Mouse (Mus musculus) gastrocnemius, postnatal 25 days (tissue): Measurements from ENCODE around the gene Slc25a11. TPM values are rescaled to one million over a fixed set of nuclear protein-coding genes. Genes with fewer than 3 reads are reported as not detected.

Experiments
- DNase-seq: peaks from one replicate; pipeline ENCODE4 v3.0.0; 2022
- total RNA-seq, 2 experiments: library from RNA; stranded (reverse); gene quantifications; 1 replicate in 1 of 2; 2 replicates in 1 of 2; pipeline ENCODE4 v1.2.3; 2021

Slc25a11 gene
- total RNA-seq, 2 experiments from 2014 or later, result 307 to 310 TPM

DNA sequence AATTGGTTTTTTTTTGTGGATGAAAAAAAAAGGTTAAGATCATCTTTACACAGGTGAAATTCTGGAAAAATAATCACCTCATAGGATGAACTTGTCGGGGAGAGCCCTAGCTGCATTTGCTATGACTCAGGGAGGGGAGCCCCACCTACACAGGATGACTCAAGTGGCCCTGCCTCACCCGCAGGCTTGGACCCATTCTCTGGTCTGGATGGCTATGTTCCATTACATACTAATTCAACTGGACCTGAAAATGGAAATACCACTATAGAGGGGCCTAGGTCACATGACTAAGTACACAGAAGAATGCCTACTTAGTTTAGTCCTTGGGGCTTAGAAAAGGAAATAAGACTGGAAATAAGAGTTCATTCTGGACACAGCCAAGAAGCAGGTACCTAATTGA, 4.1 kb upstream of the Slc25a11 start:
- DNase-seq, result no peak

GRCm38 (mm10) chr11:70650322-70651175, 3.3 kb upstream of the Slc25a11 start:
- no peak for DNase-seq

DNA sequence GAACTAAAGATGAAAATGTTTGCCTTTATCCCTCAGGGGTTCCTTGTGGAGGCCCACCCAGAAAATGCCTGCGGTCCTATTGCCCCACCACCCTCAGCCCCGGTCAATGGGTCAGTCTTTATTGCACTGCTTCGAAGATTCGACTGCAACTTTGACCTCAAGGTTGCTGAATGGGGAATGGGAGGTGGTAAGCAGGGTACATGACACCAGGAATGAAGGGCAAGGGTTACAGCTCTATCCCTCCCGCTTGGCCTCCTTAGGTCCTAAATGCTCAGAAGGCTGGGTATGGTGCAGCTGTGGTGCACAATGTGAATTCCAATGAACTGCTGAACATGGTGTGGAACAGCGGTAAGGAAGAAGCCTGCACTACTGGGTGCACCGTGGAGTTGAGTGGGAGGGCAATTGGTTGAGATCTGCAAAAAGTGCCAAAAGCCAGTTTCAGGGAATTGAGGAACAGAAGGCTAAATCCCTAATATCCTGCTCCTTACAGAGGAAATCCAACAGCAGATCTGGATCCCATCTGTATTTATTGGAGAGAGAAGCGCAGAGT, 2.0 kb upstream of the Slc25a11 start:
- DNase-seq, result no peak

GRCm38 (mm10) chr11:70648512-70648911, 1.2 kb upstream of the Slc25a11 start:
- DNase-seq, result no peak

DNA sequence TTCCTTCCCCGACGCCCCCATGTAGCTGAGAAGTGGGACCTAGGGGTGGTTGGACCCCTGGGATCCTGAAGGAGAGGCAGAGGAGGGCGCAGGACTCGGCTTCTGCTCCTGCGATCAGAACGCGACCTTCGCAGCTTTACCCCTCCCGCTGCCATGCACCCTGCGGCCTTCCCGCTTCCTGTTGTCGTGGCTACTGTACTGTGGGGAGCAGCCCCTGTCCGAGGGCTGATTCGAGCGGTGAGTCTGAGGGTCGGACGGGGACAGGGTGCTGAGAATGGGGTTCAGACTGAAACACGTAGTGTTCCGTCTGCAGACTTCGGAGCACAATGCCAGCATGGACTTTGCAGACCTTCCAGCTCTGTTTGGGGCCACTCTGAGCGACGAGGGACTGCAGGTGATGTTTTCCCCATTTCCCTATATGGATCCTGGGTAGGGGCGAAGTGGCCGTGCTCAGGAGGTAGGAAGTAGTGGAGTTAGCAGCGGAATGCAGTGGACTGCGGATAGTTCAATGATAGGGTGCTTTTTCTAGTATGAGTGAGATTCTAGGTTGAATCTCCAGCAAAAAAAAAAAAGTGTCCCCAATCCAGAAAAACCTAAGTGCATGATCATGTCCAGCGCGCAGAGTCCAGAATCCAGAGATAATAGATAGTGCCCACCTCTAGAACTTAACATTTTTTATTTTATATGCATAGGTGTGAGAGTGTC, 589 bp upstream of the Slc25a11 start:
- peak; percentile 39 for DNase-seq

DNA sequence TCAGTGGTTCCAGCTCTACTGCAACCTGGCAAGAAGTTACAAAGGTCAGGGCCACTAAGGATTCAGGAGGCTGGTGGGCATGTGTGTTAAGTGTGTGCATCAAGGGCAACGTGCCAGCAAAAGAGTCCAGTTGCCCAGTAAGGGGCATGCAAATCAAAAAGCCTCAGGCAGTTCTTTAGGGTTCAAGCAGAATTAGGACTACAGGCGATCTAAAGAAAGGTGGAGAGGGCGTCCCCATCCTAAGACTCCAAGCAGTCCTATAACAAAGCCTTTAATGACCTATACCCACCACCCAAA, 1.1 kb downstream of the Slc25a11 start:
- no peak for DNase-seq

DNA sequence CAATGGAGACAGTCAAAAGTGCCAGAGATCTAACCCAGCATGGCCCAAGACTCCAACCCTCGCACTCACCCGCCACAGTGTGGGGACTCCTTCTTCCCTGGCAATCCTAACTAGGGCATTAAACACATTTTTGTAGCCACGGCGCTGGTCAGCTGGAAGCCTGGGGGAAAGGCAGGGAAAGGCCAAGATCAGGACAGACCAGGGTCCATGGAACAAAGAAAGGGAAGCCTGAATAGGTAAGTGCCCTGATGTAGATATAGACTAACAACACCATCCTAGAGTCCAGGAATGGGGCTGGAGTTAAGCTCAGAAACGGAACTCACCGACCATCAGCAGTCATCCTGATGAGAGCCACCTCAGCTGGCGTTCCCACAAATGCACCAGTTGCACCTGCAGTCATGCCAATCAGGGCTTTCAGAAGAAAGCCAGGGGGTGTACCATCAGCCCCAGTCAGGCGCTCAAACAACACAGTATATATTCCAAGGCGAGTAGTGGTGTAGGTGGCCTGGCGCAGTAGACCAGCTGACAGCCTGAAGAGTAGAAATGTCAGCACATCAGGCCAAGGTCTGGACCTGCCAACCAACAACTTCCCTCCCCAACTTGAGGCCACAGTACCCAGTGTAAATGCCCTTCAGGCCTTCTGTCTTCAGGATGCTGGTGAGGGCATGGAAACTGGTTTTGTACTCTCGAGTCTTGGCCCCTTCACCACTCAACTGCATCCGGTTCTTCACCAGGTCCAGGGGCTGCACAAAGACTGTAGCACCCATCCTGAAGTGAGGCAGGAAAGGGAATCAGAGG, 1.6 kb downstream of the Slc25a11 start:
- no peak for DNase-seq

DNA sequence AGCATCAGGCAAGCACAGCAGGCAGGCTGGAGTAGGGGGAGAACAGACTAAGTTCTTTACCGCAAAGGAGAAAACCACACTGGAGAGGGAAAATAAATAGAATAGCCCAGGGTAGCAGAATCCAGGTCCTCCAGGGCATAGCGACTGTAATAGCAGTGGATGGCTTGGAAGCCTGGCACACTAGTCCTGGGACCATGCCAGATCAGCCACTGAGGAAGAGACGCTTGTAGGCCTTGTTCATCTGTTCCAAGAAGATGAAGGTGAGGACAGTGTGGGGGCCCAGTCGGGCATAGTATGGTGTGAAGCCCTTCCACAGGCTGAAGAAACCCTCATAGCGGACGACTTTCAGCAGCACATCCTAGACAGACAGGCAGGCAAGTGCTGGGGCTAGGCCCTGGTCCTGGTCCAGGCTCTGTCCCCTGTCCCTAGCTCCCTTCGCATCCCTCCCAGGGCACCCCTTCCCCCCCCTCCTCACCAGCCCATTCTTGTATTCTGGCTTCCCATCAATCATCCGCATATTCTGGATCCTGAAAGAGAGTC, 2.6 kb downstream of the Slc25a11 start:
- DNase-seq, result no peak

- peak; percentile 40 for DNase-seq
Observed at GRCm38 (mm10) chr11:70643051-70643450, 4.2 kb downstream of the Slc25a11 start.

GRCm38 (mm10) chr11:70641241-70641640, 6.0 kb downstream of the Slc25a11 start:
- DNase-seq, result no peak

DNA sequence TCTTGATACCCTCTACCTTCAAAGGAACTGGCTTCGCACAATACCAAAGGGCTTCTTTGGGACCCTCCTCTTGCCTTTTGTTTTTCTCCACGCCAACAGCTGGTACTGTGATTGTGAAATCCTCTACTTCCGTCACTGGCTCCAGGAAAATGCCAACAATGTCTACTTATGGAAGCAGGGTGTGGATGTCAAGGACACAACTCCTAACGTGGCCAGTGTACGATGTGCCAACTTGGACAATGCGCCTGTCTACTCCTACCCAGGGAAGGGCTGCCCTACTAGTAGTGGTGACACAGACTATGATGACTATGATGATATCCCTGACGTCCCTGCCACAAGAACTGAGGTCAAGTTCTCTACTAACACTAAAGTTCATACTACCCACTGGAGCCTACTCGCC, 7.3 kb downstream of the Slc25a11 start:
- no peak for DNase-seq

GRCm38 (mm10) chr11:70638714-70639278, 8.5 kb downstream of the Slc25a11 start, which contains the start of gene Gp1ba:
TSS of gene Gp1ba (plus strand) at chr11:70639122.
- DNase-seq, result no peak

DNA sequence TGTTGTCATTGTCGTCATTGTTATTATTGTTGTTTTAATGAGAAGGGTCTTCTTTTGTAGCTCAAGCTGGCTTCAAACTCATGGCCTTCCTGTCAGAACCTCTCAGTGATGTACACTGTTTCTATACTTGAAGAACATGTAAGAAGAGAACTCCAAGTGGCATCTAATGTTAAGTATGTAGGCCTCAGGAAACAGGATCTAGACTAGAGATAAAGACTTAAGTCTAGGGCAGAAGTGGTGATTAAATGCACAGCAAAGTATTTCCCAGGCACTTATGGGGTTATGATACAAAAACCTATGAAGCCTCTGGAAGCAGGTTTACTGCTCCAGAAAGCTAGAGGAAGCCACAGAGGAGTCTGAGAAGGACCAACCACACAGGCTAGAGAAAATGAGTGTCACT, 9.0 kb downstream of the Slc25a11 start:
- DNase-seq, result no peak

GRCm38 (mm10) chr11:70637764-70638163, 9.5 kb downstream of the Slc25a11 start:
- no peak for DNase-seq

DNA sequence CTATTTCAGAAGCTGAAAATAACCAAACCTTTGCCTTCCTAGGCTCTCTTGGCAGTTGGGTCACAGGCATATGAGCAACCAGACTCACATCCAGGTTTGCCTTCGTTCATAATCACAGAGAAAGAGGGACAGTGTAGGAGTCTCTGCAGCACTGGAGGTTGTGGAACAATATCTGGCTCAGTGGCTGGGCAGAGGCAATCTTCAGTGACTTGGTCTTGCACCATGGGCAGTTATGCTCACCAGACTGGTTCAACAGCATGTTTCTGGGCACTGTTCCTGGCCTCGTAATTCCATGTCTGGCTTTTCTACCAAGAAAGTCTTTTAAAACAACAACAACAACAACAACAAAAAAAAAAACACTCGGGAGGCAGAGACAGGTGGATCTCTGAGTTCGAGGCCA, 11.7 kb downstream of the Slc25a11 start:
- no peak for DNase-seq

DNA sequence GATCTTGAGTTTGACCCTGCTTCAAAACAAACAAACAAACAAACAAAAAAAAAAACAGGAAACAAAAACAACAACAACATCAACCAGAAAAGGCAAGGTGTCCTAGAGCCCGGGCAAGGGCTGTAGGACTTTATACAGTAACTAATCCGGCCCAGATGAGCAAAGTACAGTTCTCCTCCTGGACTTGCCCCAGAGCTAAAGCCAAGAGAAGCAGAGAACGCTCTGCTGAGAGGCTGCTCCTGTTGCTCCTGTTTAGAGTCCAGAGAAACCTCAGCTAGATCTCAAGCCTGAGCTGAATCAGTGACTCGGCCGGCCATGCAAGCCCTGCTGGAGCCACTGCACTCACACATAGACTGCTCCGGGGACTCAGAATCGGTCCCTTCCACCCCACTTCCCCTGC, 17.1 kb downstream of the Slc25a11 start:
- DNase-seq, result no peak

GRCm38 (mm10) chr11:70629557-70629956, 17.7 kb downstream of the Slc25a11 start:
- DNase-seq, result no peak

DNA sequence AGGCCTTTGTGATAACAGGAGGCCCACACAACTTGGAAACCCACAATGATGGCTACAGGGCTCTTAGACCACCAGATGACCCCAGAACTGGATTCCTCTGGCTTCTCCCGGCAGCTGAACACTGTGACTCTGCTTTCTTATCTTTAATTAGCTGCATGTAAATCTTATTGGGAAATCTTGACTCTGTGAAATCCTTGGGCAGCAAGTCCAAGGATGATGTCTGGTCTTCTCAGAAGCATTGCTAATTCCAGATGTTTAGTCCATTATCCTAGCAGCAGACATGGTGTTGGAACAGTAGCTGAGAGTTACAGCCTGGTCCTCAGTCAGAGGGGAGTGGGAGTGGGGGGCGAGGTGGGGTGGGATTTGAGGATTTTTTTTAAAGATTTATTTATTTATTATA, 18.8 kb downstream of the Slc25a11 start:
- DNase-seq, result no peak

DNA sequence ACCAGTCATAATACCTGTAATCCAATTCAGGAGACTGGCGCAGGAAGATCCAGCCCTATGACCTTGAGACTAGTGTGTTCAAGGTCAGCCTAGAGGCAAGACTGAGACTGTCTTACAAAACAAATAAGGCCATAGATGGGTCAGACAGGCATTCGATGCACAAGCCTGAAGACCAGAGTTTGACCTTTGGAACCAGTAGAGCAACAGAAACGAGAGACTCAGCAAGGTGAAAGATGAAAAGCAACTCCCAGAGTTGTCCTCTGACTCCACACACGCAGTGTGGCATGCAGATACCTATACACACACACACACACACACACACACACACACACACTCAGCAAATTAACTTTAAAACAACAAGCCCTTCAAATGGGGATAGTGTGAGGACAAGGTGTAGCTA, 20.4 kb downstream of the Slc25a11 start:
- DNase-seq, result no peak

GRCm38 (mm10) chr11:70625473-70625872, 21.8 kb downstream of the Slc25a11 start:
- DNase-seq, result no peak

- no peak for DNase-seq
Observed at GRCm38 (mm10) chr11:70623053-70623742, 24.1 kb downstream of the Slc25a11 start.
